Mouse (Mus musculus): ENCODE results near the gene Vmn1r44.
"Not testable (repeated sequence)": the region's sequence is repeated elsewhere in the genome, so short reads cannot be mapped to it uniquely, and the experiment has no call there.

The Vmn1r44 gene

GRCm38 (mm10) chr6:89883360-89883759 is at the start of gene Vmn1r44:
Gene Vmn1r44 (plus strand): TSS chr6:89883660.
- DNase-seq (ENCODE audit: low read depth in 1 of 2, low spot score in 2 of 2): no peak

GRCm38 (mm10) chr6:89857552-89857951 is 25.9 kb upstream of the Vmn1r44 start:
- DNase-seq (ENCODE audit: low read depth in 1 of 2, low spot score in 2 of 2): no peak

- DNase-seq (ENCODE audit: low read depth in 1 of 2, low spot score in 2 of 2): no peak
These were observed 23.6 kb upstream of the Vmn1r44 start for GRCm38 (mm10) chr6:89859839-89860238.

- no peak for DNase-seq (ENCODE audit: low read depth in 1 of 2, low spot score in 2 of 2)
These were observed 19.7 kb upstream of the Vmn1r44 start for GRCm38 (mm10) chr6:89863792-89864191.

- no peak for DNase-seq (ENCODE audit: low read depth in 1 of 2, low spot score in 2 of 2)
These were observed 16.2 kb upstream of the Vmn1r44 start for GRCm38 (mm10) chr6:89867276-89867675.

GRCm38 (mm10) chr6:89867976-89868375 is 15.5 kb upstream of the Vmn1r44 start:
- DNase-seq (ENCODE audit: low read depth in 1 of 2, low spot score in 2 of 2): no peak

- not testable (repeated sequence) for DNase-seq (ENCODE audit: low read depth in 1 of 2, low spot score in 2 of 2)
These were observed 7.1 kb upstream of the Vmn1r44 start, which contains the start of the genes Vmn1r42 and Vmn1r43 for GRCm38 (mm10) chr6:89876313-89876712. Gene Vmn1r42 (minus strand): TSS chr6:89876413. Gene Vmn1r43 (minus strand): TSS chr6:89876413.

GRCm38 (mm10) chr6:89876963-89877362 is 6.5 kb upstream of the Vmn1r44 start:
- DNase-seq (ENCODE audit: low read depth in 1 of 2, low spot score in 2 of 2): no peak

GRCm38 (mm10) chr6:89880867-89881266 is 2.6 kb upstream of the Vmn1r44 start:
- no peak for DNase-seq (ENCODE audit: low read depth in 1 of 2, low spot score in 2 of 2)

GRCm38 (mm10) chr6:89883812-89884211 is 352 bp downstream of the Vmn1r44 start:
- no peak for DNase-seq (ENCODE audit: low read depth in 1 of 2, low spot score in 2 of 2)

- DNase-seq (ENCODE audit: low read depth in 1 of 2, low spot score in 2 of 2): not testable (repeated sequence)
These were observed 57.0 kb downstream of the Vmn1r44 start, which contains the start of gene Vmn1r45 for GRCm38 (mm10) chr6:89940498-89940897. Gene Vmn1r45 (minus strand): TSS chr6:89940598.

- DNase-seq (ENCODE audit: low read depth in 1 of 2, low spot score in 2 of 2): no peak
These were observed 57.5 kb downstream of the Vmn1r44 start for GRCm38 (mm10) chr6:89940926-89941325.
